Mouse (Mus musculus) urinary bladder, postnatal 4 days (tissue): ENCODE data around the gene Htra1.

Experiments used
- DNase-seq, 2 experiments: peaks; one replicate each; pipeline ENCODE4 v3.0.0; 2021 to 2022; ENCODE audit warnings: low spot score in 2 of 2

Gene Htra1

GRCm38 (mm10) chr7:130935793-130936471 is at the start of gene Htra1:
Gene Htra1 (plus strand): TSS chr7:130936111.
- peak; percentile 69 to 77 for DNase-seq

- DNase-seq = no peak
Observed at GRCm38 (mm10) chr7:130886246-130886645, 49.7 kb upstream of the Htra1 start.

- DNase-seq = no peak
Observed at GRCm38 (mm10) chr7:130887946-130888345, 48.0 kb upstream of the Htra1 start.

- DNase-seq = no peak
Observed at GRCm38 (mm10) chr7:130890871-130891270, 45.0 kb upstream of the Htra1 start.

GRCm38 (mm10) chr7:130892973-130893372 is 42.9 kb upstream of the Htra1 start:
- DNase-seq = no peak

GRCm38 (mm10) chr7:130894931-130895617 is 40.8 kb upstream of the Htra1 start:
- peak in 1 of 2 experiments; percentile 44 for DNase-seq

- peak in 1 of 2 experiments; percentile 16 for DNase-seq
Observed at GRCm38 (mm10) chr7:130895618-130895945, 40.3 kb upstream of the Htra1 start.

- DNase-seq = no peak
Observed at GRCm38 (mm10) chr7:130896064-130896463, 39.8 kb upstream of the Htra1 start.

- DNase-seq = peak in 1 of 2 experiments; percentile 54
Observed at GRCm38 (mm10) chr7:130897201-130897600, 38.7 kb upstream of the Htra1 start.

GRCm38 (mm10) chr7:130898373-130898772 is 37.5 kb upstream of the Htra1 start:
- peak in 1 of 2 experiments; percentile 30 for DNase-seq

GRCm38 (mm10) chr7:130900233-130900848 is 35.6 kb upstream of the Htra1 start:
- no peak for DNase-seq

- no peak for DNase-seq
Observed at GRCm38 (mm10) chr7:130902929-130903328, 33.0 kb upstream of the Htra1 start.

GRCm38 (mm10) chr7:130903505-130904074 is 32.3 kb upstream of the Htra1 start:
- DNase-seq = no peak

GRCm38 (mm10) chr7:130904571-130905365 is 31.1 kb upstream of the Htra1 start:
- no peak for DNase-seq

GRCm38 (mm10) chr7:130910841-130911240 is 25.1 kb upstream of the Htra1 start:
- no peak for DNase-seq

- no peak for DNase-seq
Observed at GRCm38 (mm10) chr7:130914693-130915363, 21.1 kb upstream of the Htra1 start.

GRCm38 (mm10) chr7:130918260-130918659 is 17.7 kb upstream of the Htra1 start:
- no peak for DNase-seq

GRCm38 (mm10) chr7:130922981-130923731 is 12.8 kb upstream of the Htra1 start:
- DNase-seq = no peak

- DNase-seq = no peak
Observed at GRCm38 (mm10) chr7:130930401-130930800, 5.5 kb upstream of the Htra1 start.

GRCm38 (mm10) chr7:130932921-130933320 is 3.0 kb upstream of the Htra1 start:
- no peak for DNase-seq
